Mouse (Mus musculus) MEL (cell line): ENCODE data around the gene Gm49395.

Experiments
- CTCF ChIP-seq, 3 experiments: IDR thresholded peaks in 2 of 3; conservative IDR thresholded peaks in 1 of 3; 2 replicates each; pipeline ENCODE4 v1.5.1; 2011 to 2012; ENCODE audit warnings: low read length in 3 of 3, low read depth in 2 of 3, mild to moderate bottlenecking in 2 of 3, improper control_type of control experiment in 1 of 3, inconsistent platforms in 1 of 3, mixed read lengths in 1 of 3, moderate library complexity in 1 of 3; ENCODE audit not compliant: control insufficient read depth in 1 of 3, insufficient read depth in 1 of 3, poor library complexity in 1 of 3, severe bottlenecking in 1 of 3
- ELF1 ChIP-seq: IDR thresholded peaks from 2 replicates; pipeline ENCODE4 v1.6.1; 2014; ENCODE audit warnings: low read depth, mild to moderate bottlenecking, inconsistent platforms, low read length, improper control_type of control experiment, moderate library complexity
- EP300 ChIP-seq, 2 experiments: IDR thresholded peaks; 2 replicates each; pipeline ENCODE4 v1.6.1; 2011; ENCODE audit warnings: improper control_type of control experiment in 2 of 2, low read length in 2 of 2, low read depth in 1 of 2, mild to moderate bottlenecking in 1 of 2
- ETS1 ChIP-seq: IDR thresholded peaks from 2 replicates; pipeline ENCODE4 v1.6.1; 2012; ENCODE audit warnings: low read depth, mild to moderate bottlenecking, inconsistent platforms, low read length, improper control_type of control experiment, moderate library complexity
- MAX ChIP-seq: IDR thresholded peaks from 2 replicates; pipeline ENCODE4 v1.6.1; 2011; ENCODE audit warnings: low read length, improper control_type of control experiment
- MAZ ChIP-seq: IDR thresholded peaks from 2 replicates; pipeline ENCODE4 v1.6.1; 2012; ENCODE audit warnings: low read depth, mild to moderate bottlenecking, inconsistent platforms, low read length, improper control_type of control experiment
- POLR2A ChIP-seq, 2 experiments: IDR thresholded peaks; 2 replicates each; pipeline ENCODE4 v1.6.1; 2011 to 2012; ENCODE audit warnings: low read length in 2 of 2, mild to moderate bottlenecking in 2 of 2, control low read depth in 1 of 2, improper control_type of control experiment in 1 of 2, low read depth in 1 of 2, moderate library complexity in 1 of 2; ENCODE audit not compliant: control insufficient read depth in 1 of 2, insufficient read depth in 1 of 2, poor library complexity in 1 of 2
- TBP ChIP-seq: IDR thresholded peaks from 2 replicates; pipeline ENCODE4 v1.8.0; 2011; ENCODE audit warnings: low read depth, low read length, improper control_type of control experiment
- TCF12 ChIP-seq: IDR thresholded peaks from 2 replicates; pipeline ENCODE4 v1.6.1; 2014; ENCODE audit warnings: low read depth, mild to moderate bottlenecking, inconsistent platforms, low read length, improper control_type of control experiment, moderate library complexity
- UBTF ChIP-seq: IDR thresholded peaks from 2 replicates; pipeline ENCODE4 v1.6.1; 2012; ENCODE audit warnings: low read depth, mild to moderate bottlenecking, inconsistent platforms, low read length, improper control_type of control experiment, moderate library complexity, borderline replicate concordance; ENCODE audit not compliant: insufficient read depth

DNA sequence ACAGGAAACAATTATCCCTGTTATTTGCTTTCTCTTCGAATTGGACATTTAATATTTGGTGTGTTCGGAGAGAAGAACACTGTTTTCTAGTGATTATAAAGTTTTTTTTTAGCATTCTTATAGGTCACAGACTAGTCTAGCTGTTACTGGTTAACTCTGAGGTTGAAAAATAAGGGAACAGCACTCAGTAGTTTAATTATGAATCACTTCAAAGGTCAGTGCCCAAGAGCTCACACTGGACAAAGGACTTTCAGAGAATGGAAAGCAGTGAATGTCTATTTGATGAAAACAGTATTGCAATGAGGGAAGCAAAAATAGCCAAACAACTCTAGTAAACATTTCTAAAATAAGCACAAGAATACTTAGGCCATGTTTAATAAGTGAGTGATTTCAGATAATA, 41.9 kb upstream of the Gm49395 start:
- no peak for TF ChIP-seq TBP
- no peak for TF ChIP-seq EP300 (IDR thresholded peaks at IDR 0.05; ENCODE audit: low read depth in 1 of 2, low read length in 2 of 2)
- no peak for TF ChIP-seq CTCF (IDR thresholded peaks at IDR 0.05 in 2 of 3, conservative IDR thresholded peaks at IDR 0.05 in 1 of 3; ENCODE audit: control insufficient read depth in 1 of 3, insufficient read depth in 1 of 3, low read depth in 2 of 3, low read length in 3 of 3, poor library complexity in 1 of 3, severe bottlenecking in 1 of 3)
- TF ChIP-seq UBTF: no peak
- TF ChIP-seq POLR2A (IDR thresholded peaks at IDR 0.05; ENCODE audit: control insufficient read depth in 1 of 2, insufficient read depth in 1 of 2, low read depth in 1 of 2, low read length in 2 of 2, poor library complexity in 1 of 2): no peak
- TF ChIP-seq ETS1: no peak
- no peak for TF ChIP-seq TCF12
- TF ChIP-seq MAZ: no peak
- no peak for TF ChIP-seq MAX
- TF ChIP-seq ELF1: no peak
